Mouse (Mus musculus) embryo, embryonic 11.5 days (tissue): ENCODE data around the gene Gm17949.
A peak's percentile ranks its signal among the peaks of the same experiment; 100 is the strongest.

Experiments used
- DNase-seq: peaks from one replicate; pipeline ENCODE4 v3.0.0-alpha.2; 2012; ENCODE audit warnings: low read depth, low spot score

Gm17949 gene

GRCm38 (mm10) chr17:57011236-57012141, at the start of gene Gm17949, which contains the start of gene Gtf2f1:
TSS of gene Gm17949 (plus strand) at chr17:57011469.
TSS of gene Gtf2f1 (minus strand) at chr17:57011288.
- DNase-seq: peak; percentile 100

- no peak for DNase-seq
These were observed 49.4 kb upstream of the Gm17949 start for GRCm38 (mm10) chr17:56961880-56962279.

DNA sequence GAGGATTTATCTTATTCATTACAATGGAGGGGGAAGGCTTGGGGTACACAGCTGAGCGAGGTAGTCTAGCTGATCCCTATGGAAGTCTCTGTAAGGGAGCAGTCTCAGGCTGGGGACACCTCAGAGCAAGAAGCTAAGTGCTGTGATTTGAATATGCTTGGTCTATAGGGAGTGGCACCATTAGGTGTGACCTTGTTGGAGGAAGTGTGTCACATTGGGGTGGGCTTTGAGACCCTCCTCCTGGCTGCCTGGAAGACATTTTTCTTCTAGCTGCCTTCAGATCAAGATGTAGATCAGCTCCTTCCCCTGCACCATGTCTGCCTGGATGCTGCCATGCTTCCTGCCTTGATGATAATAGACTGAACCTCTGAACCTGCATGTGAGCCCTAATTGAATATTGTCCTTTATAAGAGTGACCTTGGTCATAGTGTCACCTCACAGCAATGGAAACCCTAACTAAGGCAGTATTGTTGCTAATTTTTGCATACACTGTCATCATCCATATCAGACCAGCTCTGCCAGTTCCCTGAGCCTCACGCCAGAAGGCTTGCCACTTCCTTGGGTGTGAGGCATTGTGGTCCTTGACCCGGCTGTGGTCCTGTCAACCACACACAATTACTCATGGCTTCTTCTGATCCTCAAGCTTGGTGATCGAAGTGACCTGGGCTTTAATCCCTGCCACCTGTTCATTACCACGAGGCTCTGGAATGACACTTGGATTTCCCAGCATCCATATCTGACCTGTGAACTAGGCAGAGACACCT, 48.4 kb upstream of the Gm17949 start:
- DNase-seq: no peak

GRCm38 (mm10) chr17:56963646-56964045, 47.6 kb upstream of the Gm17949 start:
- DNase-seq: no peak

DNA sequence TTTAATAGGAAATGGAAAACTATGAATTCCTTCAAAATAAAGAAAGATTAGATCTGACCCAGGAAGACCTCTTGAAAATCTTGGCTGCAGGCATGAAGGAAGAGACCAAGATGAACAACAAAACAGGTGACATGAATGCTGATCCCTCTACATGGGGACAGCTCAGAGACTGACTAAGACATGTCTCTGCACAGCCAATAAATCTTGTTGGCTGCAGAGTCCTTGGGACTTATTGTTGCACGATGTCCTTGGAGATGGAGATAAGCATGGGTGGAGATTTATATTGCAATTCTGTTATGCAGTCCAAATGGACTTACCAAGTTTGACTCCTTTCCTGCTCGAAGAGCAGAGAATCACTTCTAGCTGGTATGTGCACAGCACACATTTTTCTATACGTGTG, 41.9 kb upstream of the Gm17949 start:
- no peak for DNase-seq

DNA sequence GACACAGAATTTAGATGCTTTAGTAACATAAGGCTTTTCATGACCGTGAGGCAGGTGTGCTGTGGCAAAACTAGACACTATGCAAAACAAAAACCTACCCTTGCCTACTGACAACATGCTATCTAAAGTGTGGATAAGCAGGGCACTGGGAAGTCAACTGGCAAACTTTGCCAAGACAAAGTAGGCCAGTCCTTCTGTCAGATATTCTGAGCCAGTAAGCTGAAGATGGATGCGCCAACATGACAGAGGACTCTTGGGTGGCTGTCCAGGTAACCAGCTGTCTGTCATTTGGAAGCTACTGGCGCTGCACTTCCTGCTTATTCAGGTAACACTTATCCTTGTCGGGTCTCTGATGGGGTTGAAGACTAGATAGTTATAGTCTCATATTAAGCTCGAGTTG, 41.2 kb upstream of the Gm17949 start:
- DNase-seq: no peak

DNA sequence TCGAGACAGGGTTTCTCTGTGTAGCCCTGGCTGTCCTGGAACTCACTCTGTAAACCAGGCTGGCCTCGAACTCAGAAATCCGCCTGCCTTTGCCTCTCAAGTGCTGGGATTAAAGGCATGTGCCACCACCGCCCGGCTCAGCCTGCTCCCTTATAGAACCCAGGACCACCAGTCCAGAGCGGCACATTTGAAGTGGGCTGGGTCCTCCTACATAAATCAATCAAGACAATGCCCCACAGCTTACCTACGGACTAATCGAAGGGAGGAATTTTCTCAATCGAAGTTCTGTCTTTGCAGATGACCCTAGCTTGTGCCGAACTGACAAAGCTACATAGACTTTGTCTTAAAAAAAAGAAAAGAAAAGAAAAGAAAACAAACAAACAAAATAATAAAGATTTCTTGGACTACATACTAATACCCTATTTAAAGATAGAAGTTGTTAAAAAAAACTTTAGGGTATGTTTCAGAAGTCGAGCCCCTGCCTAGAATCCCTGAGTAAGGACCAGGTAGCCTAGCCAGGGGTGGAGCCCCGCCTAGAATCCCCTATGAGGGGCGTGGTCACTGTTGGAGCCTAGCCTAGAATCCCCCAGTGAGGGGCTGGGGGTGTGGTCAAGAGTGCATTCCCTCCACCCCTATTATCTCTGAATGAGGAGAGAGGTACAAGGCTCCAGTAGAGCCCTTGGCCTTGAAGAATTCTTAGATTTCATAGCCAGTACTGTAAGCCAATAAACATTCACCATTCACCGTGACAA, 37.1 kb upstream of the Gm17949 start:
- DNase-seq: no peak

GRCm38 (mm10) chr17:56974708-56975240, 36.5 kb upstream of the Gm17949 start:
- DNase-seq: no peak

DNA sequence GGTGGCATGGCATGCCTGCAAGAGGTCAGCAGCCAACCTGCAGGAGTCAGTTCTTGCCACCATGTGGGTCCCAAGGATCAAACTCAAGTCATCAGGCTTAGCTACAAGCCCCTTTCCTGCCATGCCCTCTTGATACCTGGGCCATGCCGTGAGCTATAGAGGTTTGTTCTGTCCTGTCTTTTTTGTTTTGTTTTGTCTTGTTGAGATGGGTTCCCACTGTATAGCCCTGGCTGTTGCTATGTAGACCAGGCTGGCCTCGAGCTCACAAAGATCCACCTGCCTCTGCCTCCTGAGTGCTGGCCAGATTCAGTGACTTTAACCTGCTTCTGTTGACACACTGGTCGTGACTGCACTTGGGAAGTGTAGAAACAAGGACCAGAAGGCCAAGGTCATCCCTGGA, 35.9 kb upstream of the Gm17949 start:
- DNase-seq: no peak

DNA sequence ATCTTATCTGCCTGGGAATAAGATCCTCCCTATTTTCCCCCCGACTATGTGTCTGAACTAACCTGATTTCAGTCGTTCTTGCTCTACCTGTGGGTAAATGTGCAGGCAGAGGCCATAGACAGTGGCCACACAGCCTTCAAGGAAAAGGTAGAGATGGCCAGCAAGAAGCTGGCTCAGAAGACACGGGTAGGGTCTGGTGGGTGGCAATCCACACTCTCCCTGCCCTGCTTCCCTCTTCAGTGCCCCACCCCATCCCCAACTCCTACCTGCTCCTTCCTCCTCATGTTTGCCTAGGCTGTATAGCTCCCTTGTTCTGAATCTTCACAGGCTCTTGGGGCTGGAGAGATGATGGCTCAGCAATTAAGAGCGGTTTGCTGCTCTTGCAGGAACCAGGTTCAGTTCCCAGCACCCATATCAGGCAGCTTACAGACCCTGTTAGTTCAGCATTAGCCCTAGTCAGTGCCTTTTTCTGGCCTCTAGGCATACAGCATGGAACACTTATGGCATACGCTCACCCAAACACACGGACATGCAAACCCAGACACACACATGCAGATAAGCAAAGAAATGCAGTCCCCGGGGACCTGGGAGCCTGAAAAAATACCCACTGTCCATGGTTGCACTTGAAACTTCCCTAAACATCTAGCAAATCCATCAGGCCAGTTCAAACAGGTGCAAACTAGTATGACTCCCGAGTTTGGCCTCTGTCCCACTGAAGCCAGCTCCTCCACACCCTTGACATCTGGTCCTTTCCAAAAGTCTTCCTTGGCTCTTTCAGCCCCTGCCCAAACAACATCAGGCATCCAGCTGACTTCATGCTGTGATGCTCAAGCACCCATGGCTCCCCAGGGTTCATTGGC, 34.5 kb upstream of the Gm17949 start:
- no peak for DNase-seq

GRCm38 (mm10) chr17:56979524-56979923, 31.7 kb upstream of the Gm17949 start:
- DNase-seq: no peak

- DNase-seq: no peak
These were observed 30.2 kb upstream of the Gm17949 start for GRCm38 (mm10) chr17:56981049-56981448.

DNA sequence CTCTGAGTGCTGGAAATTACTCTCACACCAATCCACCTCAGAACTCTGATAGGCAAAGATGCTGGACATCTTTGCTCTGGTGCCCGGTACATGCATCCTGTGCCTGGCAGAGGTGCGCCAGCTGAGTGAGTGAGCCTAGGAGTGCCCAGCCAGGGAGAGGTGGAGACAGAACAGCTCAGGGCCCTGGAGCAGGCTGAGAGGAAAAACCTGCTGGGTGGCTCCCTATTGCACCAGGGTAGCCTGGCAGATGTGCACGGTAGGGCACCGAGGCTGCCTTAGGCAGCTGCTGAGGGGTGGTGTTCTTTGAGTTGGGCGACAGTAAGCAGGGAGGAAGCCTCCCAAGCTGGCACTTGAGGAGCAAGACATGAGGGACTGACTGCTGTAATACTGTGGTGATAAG, 29.3 kb upstream of the Gm17949 start, which contains the start of gene Acer1:
Acer1 (minus strand) TSS at position 114 of the 400 bp plus-strand sequence.
- no peak for DNase-seq

GRCm38 (mm10) chr17:56984886-56985285, 26.4 kb upstream of the Gm17949 start:
- DNase-seq: no peak

DNA sequence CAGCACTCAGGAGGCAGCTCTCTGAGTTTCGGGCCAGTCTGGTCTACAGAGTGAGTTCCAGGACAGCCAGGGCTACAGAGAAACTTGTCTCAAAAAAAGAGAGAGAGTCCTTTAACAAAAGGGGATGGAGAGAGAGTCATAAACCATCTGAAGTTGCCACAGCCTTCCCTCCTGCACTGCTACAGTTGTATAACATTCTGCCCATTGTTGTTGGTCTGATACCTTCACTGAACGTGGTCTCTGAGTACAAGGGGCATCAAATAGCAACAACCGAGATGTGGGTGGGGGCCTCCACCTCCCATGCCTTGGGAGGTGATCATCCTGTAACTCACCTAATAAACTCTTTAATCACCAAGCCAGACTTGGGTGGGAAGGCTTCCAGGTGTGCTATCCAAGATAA, 25.6 kb upstream of the Gm17949 start:
- no peak for DNase-seq

DNA sequence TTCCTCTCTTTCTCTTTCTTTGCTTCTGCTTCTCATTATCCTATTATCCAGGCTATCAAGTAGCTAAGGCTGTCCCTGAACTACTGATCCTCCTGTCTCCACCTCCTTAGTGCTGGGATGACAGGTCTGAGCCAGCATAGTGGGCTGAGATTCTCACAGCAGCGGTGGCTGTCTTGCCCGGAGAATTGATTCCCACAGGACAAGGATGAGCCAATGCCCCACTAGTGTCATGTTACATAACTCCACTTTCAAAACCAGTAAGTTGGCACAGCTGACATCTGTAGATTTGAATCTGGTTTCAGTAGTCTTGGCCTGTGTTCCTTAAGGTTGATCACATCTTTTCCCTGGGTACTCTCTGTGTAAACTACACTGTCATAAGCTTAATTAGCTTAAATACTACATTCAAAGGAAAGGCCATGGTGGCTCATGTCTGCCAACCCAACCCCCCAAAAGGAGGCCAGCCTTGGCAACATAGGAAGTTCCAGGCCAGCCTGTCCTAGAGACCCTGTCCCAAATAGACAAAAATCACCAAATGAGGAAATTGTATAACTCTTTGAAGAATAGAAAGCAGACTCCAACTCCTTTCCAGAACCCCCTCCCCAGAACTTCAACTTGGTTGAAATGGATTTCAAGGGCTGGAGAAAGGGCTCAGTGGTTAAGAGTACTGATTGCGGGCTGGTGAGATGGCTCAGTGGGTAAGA, 25.0 kb upstream of the Gm17949 start:
- DNase-seq: no peak

DNA sequence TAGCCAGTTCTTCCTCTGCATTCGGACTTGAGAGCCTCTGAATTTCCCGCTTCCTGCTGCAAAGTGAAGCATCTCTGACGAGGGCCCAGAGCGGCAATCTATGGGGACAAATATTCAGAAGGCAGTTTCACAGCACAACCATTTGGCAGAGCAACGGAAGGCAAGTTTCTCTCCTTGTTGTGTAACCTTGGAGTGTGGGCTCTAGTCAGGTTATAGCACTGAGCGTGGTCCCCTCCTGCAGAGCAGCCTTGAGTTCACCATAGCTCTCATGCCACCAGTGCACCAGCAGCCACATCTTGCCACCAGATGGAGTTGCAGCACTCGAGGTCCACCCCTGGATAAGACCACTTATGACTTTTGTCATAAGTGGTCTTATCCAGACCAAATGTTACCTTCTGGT, 22.8 kb upstream of the Gm17949 start:
- DNase-seq: no peak

DNA sequence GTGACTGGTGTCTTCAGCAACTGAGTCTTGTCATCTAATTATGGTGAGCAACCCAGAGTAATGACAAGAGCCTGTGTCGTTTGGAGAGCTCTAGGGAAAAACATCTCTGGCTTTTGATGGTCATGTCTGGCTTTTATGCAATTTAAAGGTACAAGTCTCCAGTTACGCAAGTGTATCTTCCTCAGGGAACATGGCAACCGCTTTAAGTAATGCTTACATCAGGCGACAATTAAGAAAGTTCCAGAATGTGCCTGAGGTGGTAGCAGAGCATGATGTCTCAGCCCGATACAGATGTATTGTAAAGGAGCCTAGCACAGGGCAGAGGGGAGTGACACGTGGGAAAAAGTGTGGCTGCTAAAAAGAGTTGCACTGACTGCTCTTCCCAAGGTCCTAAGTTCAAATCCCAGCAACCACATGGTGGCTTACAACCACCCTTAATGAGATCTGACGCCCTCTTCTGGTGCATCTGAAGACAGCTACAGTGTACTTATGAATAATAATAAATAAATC, 22.3 kb upstream of the Gm17949 start:
- no peak for DNase-seq

GRCm38 (mm10) chr17:56989467-56990114, 21.7 kb upstream of the Gm17949 start:
- peak; percentile 73 for DNase-seq
